Mouse (Mus musculus): ENCODE measurements at regions not wholly inside any gene's neighbourhood (a gene's known extent, or its start where the extent isn't known, plus 50 kb on each side); places are given as distances from the start of the nearest gene placed in this dataset.

GRCm38 (mm10) chr7:37343691-37344233 is 429.7 kb downstream of the Zfp536 start:
- H3K27ac ChIP-seq (ENCODE audit: low read depth, low read length) = no peak overlapping the region
- no peak overlapping the region; the same call in 1 of the 2 replicates for H3K4me2 ChIP-seq (replicated peaks; ENCODE audit: low read depth, low read length)
- no peak overlapping the region for H3K9ac ChIP-seq (ENCODE audit: low read depth, low read length)
- no peaks in the 10 kb centered on the region for H3K9me3 ChIP-seq (ENCODE audit: control insufficient read depth, low read length)
- 24% methylated on average over 18 of the region's 18 CpGs for WGBS
- no peaks in the 10 kb centered on the region for H3K4me1 ChIP-seq (replicated peaks; ENCODE audit: control insufficient read depth, insufficient read depth, low read length)
- ATAC-seq (ENCODE audit: low FRiP score) (no peak), DNase-seq (ENCODE audit: low spot score) (no peak)
- H3K36me3 ChIP-seq (ENCODE audit: control insufficient read depth, insufficient read depth, low read length) = no peaks in the 10 kb centered on the region
- H3K4me3 ChIP-seq (ENCODE audit: low read depth, low read length) = no peak overlapping the region
- H3K27me3 ChIP-seq (ENCODE audit: control insufficient read depth, insufficient read depth, low read length) = no peaks in the 10 kb centered on the region

GRCm38 (mm10) chr7:37346041-37346440 is 427.4 kb downstream of the Zfp536 start:
- no peak overlapping the region for H3K9ac ChIP-seq (ENCODE audit: low read depth, low read length)
- no peaks in the 10 kb centered on the region for H3K36me3 ChIP-seq (ENCODE audit: control insufficient read depth, insufficient read depth, low read length)
- H3K9me3 ChIP-seq (ENCODE audit: control insufficient read depth, low read length) = no peaks in the 10 kb centered on the region
- ATAC-seq (ENCODE audit: low FRiP score) (peak; percentile 47; the same call in 1 of the 2 replicates), DNase-seq (ENCODE audit: low spot score) (peak; percentile 90)
- H3K4me1 ChIP-seq (replicated peaks; ENCODE audit: control insufficient read depth, insufficient read depth, low read length) = no peaks in the 10 kb centered on the region
- no peaks in the 10 kb centered on the region for H3K27me3 ChIP-seq (ENCODE audit: control insufficient read depth, insufficient read depth, low read length)
- WGBS = 6% methylated on average over 10 of the region's 10 CpGs
- H3K4me2 ChIP-seq (replicated peaks; ENCODE audit: low read depth, low read length) = no peak overlapping the region
- no peak overlapping the region for H3K27ac ChIP-seq (ENCODE audit: low read depth, low read length)
- H3K4me3 ChIP-seq (ENCODE audit: low read depth, low read length) = no peak overlapping the region

GRCm38 (mm10) chr7:37357647-37358395 is 415.6 kb downstream of the Zfp536 start:
- no peak overlapping the region for H3K27ac ChIP-seq (ENCODE audit: low read depth, low read length)
- ATAC-seq (ENCODE audit: low FRiP score) (peak; percentile 45), DNase-seq (ENCODE audit: low spot score) (peak; percentile 97)
- no peaks in the 10 kb centered on the region for H3K27me3 ChIP-seq (ENCODE audit: control insufficient read depth, insufficient read depth, low read length)
- H3K9me3 ChIP-seq (ENCODE audit: control insufficient read depth, low read length) = no peaks in the 10 kb centered on the region
- no peaks in the 10 kb centered on the region for H3K36me3 ChIP-seq (ENCODE audit: control insufficient read depth, insufficient read depth, low read length)
- H3K4me2 ChIP-seq (replicated peaks; ENCODE audit: low read depth, low read length) = no peak overlapping the region
- no peak overlapping the region for H3K9ac ChIP-seq (ENCODE audit: low read depth, low read length)
- no peak overlapping the region for H3K4me3 ChIP-seq (ENCODE audit: low read depth, low read length)
- no peaks in the 10 kb centered on the region for H3K4me1 ChIP-seq (replicated peaks; ENCODE audit: control insufficient read depth, insufficient read depth, low read length)
- 24% methylated on average over 15 of the region's 21 CpGs for WGBS

GRCm38 (mm10) chr7:37358492-37358891 is 414.9 kb downstream of the Zfp536 start:
- Histone ChIP-seq H3K4me1 (replicated peaks; ENCODE audit: control insufficient read depth, insufficient read depth, low read length) (no peaks in the 10 kb centered on the region), H3K27ac (ENCODE audit: low read depth, low read length) (no peak overlapping the region)
- 61% methylated on average over 4 of the region's 4 CpGs for WGBS

GRCm38 (mm10) chr7:37359473-37359872 is 414.0 kb downstream of the Zfp536 start:
- Histone ChIP-seq H3K9ac (ENCODE audit: low read depth, low read length) (no peak overlapping the region), H3K9me3 (ENCODE audit: control insufficient read depth, low read length) (no peaks in the 10 kb centered on the region), H3K27ac (ENCODE audit: low read depth, low read length) (no peak overlapping the region), H3K4me3 (ENCODE audit: low read depth, low read length) (no peak overlapping the region), H3K36me3 (ENCODE audit: control insufficient read depth, insufficient read depth, low read length) (no peaks in the 10 kb centered on the region), H3K27me3 (ENCODE audit: control insufficient read depth, insufficient read depth, low read length) (no peaks in the 10 kb centered on the region), H3K4me1 (replicated peaks; ENCODE audit: control insufficient read depth, insufficient read depth, low read length) (peaks cover 1% of the 10 kb centered on the region), H3K4me2 (replicated peaks; ENCODE audit: low read depth, low read length) (no peak overlapping the region)
- DNase-seq (ENCODE audit: low spot score) (no peak), ATAC-seq (ENCODE audit: low FRiP score) (no peak)
- 76% methylated on average over 8 of the region's 8 CpGs for WGBS

More at GRCm38 (mm10) chr7:37358492-37358891, 414.9 kb downstream of the Zfp536 start:
- DNase-seq (ENCODE audit: low spot score) (no peak), ATAC-seq (ENCODE audit: low FRiP score) (no peak)
- H3K9me3 ChIP-seq (ENCODE audit: control insufficient read depth, low read length) = no peaks in the 10 kb centered on the region
- H3K4me2 ChIP-seq (replicated peaks; ENCODE audit: low read depth, low read length) = no peak overlapping the region
- H3K27me3 ChIP-seq (ENCODE audit: control insufficient read depth, insufficient read depth, low read length) = no peaks in the 10 kb centered on the region
- H3K36me3 ChIP-seq (ENCODE audit: control insufficient read depth, insufficient read depth, low read length) = no peaks in the 10 kb centered on the region
- H3K9ac ChIP-seq (ENCODE audit: low read depth, low read length) = no peak overlapping the region
- H3K4me3 ChIP-seq (ENCODE audit: low read depth, low read length) = no peak overlapping the region

GRCm38 (mm10) chr7:37360171-37360570 is 413.3 kb downstream of the Zfp536 start:
- H3K4me2 ChIP-seq (replicated peaks; ENCODE audit: low read depth, low read length) = no peak overlapping the region
- H3K4me1 ChIP-seq (replicated peaks; ENCODE audit: control insufficient read depth, insufficient read depth, low read length) = peaks cover 2% of the 10 kb centered on the region
- H3K4me3 ChIP-seq (ENCODE audit: low read depth, low read length) = no peak overlapping the region
- DNase-seq (ENCODE audit: low spot score) (peak; percentile 72), ATAC-seq (ENCODE audit: low FRiP score) (no peak)
- H3K27ac ChIP-seq (ENCODE audit: low read depth, low read length) = no peak overlapping the region
- no peaks in the 10 kb centered on the region for H3K27me3 ChIP-seq (ENCODE audit: control insufficient read depth, insufficient read depth, low read length)
- H3K9ac ChIP-seq (ENCODE audit: low read depth, low read length) = no peak overlapping the region
- WGBS = 16% methylated on average over 3 of the region's 3 CpGs
- H3K36me3 ChIP-seq (ENCODE audit: control insufficient read depth, insufficient read depth, low read length) = no peaks in the 10 kb centered on the region
- H3K9me3 ChIP-seq (ENCODE audit: control insufficient read depth, low read length) = no peaks in the 10 kb centered on the region

GRCm38 (mm10) chr7:37361802-37362441 is 411.5 kb downstream of the Zfp536 start:
- H3K27me3 ChIP-seq (ENCODE audit: control insufficient read depth, insufficient read depth, low read length) = no peaks in the 10 kb centered on the region
- WGBS = 9% methylated on average over 16 of the region's 16 CpGs
- H3K4me2 ChIP-seq (replicated peaks; ENCODE audit: low read depth, low read length) = peak overlapping the region; percentile 29; the same call in 1 of the 2 replicates
- H3K4me3 ChIP-seq (ENCODE audit: low read depth, low read length) = no peak overlapping the region
- ATAC-seq (ENCODE audit: low FRiP score) (peak; percentile 31), DNase-seq (ENCODE audit: low spot score) (no peak)
- peaks cover 2% of the 10 kb centered on the region for H3K4me1 ChIP-seq (replicated peaks; ENCODE audit: control insufficient read depth, insufficient read depth, low read length)
- H3K9me3 ChIP-seq (ENCODE audit: control insufficient read depth, low read length) = no peaks in the 10 kb centered on the region
- H3K27ac ChIP-seq (ENCODE audit: low read depth, low read length) = no peak overlapping the region
- H3K36me3 ChIP-seq (ENCODE audit: control insufficient read depth, insufficient read depth, low read length) = no peaks in the 10 kb centered on the region
- no peak overlapping the region for H3K9ac ChIP-seq (ENCODE audit: low read depth, low read length)

GRCm38 (mm10) chr7:37362879-37363278 is 410.6 kb downstream of the Zfp536 start:
- Histone ChIP-seq H3K27me3 (ENCODE audit: control insufficient read depth, insufficient read depth, low read length) (no peaks in the 10 kb centered on the region), H3K4me1 (replicated peaks; ENCODE audit: control insufficient read depth, insufficient read depth, low read length) (peaks cover 2% of the 10 kb centered on the region), H3K27ac (ENCODE audit: low read depth, low read length) (peak overlapping the region; percentile 43), H3K36me3 (ENCODE audit: control insufficient read depth, insufficient read depth, low read length) (no peaks in the 10 kb centered on the region), H3K4me2 (replicated peaks; ENCODE audit: low read depth, low read length) (no peak overlapping the region), H3K4me3 (ENCODE audit: low read depth, low read length) (no peak overlapping the region), H3K9ac (ENCODE audit: low read depth, low read length) (no peak overlapping the region), H3K9me3 (ENCODE audit: control insufficient read depth, low read length) (no peaks in the 10 kb centered on the region)
- no peak for ATAC-seq (ENCODE audit: low FRiP score)
- 31% methylated on average over 8 of the region's 8 CpGs for WGBS
- DNase-seq (ENCODE audit: low spot score) = no peak

Measured in hindbrain, embryonic 11.5 days (tissue).